Mouse (Mus musculus) lung, embryonic 14.5 days (tissue): ENCODE measurements around the gene Acer1. TPM values are rescaled to one million over a fixed set of nuclear protein-coding genes. Genes with fewer than 3 reads are reported as not detected.

Source experiments
- ATAC-seq: fragments of 200-750 bp; cut with Nextera tagmentation; 2 replicates; pipeline ENCODE4 v1.8.0; 2017; ENCODE audit warnings: mild to moderate bottlenecking, moderate TSS enrichment, moderate library complexity; ENCODE audit not compliant: insufficient read depth
- DNase-seq: peaks from one replicate; pipeline ENCODE4 v3.0.0-alpha.2; 2015
- H3K27ac ChIP-seq: fragments of 300-500 bp; sonication (generic); 2 replicates; pipeline ENCODE4 v1.5.1; 2014; ENCODE audit warnings: low read depth, mild to moderate bottlenecking, moderate library complexity
- H3K27me3 ChIP-seq: fragments of 300-500 bp; sonication (generic); 2 replicates; pipeline ENCODE4 v1.6.1; 2014; ENCODE audit warnings: low read length, control low read depth; ENCODE audit not compliant: insufficient read depth
- H3K36me3 ChIP-seq: fragments of 300-500 bp; sonication (generic); 2 replicates; pipeline ENCODE4 v1.6.1; 2014; ENCODE audit warnings: control low read depth; ENCODE audit not compliant: insufficient read depth
- H3K4me1 ChIP-seq: fragments of 300-500 bp; sonication (generic); 2 replicates; pipeline ENCODE4 v1.6.1; 2014; ENCODE audit warnings: antibody characterized with exemption, control low read depth; ENCODE audit not compliant: insufficient read depth
- H3K4me2 ChIP-seq: fragments of 300-500 bp; sonication (generic); 2 replicates; pipeline ENCODE4 v1.6.1; 2014; ENCODE audit warnings: mild to moderate bottlenecking
- H3K4me3 ChIP-seq: fragments of 300-500 bp; sonication (generic); 2 replicates; pipeline ENCODE4 v1.5.1; 2014; ENCODE audit warnings: low read depth, low read length
- H3K9ac ChIP-seq: fragments of 300-500 bp; sonication (generic); 2 replicates; pipeline ENCODE4 v1.6.1; 2014
- H3K9me3 ChIP-seq: fragments of 300-500 bp; sonication (generic); 2 replicates; pipeline ENCODE4 v1.6.1; 2016; ENCODE audit warnings: low read depth, low read length, control low read depth
- CTCF ChIP-seq: IDR thresholded peaks from 2 replicates; pipeline ENCODE4 v1.5.1; 2016; ENCODE audit warnings: antibody characterized with exemption, low read depth
- WGBS: fragments of 180-500 bp; shearing (Covaris S2); extraction: QIAGEN DNeasy Blood & Tissue Kit; methylation state at CpG from one replicate; pipeline ENCODE4 v1.1.7; 2014; 5-methylcytosine and 5-hydroxymethylcytosine counted together
- polyA plus RNA-seq: library from polyadenylated mRNA; unstranded; fragments of >200 nt; fragmentation: Nextera tagmentation; extraction: Ambion mirVana; gene quantifications from 2 replicates; pipeline ENCODE4 v1.2.1, GENCODE M21; 2014

Gene Acer1
- polyA plus RNA-seq, 1 experiment from 2014 or later: not detected

GRCm38 (mm10) chr17:56962642-56963405 is 19.1 kb downstream of the Acer1 start:
- Histone ChIP-seq H3K4me1 (no peaks in the 10 kb centered on the region), H3K9me3 (no peaks in the 10 kb centered on the region), H3K36me3 (no peaks in the 10 kb centered on the region), H3K9ac (no peak overlapping the region), H3K27ac (no peak overlapping the region), H3K4me2 (no peak overlapping the region), H3K4me3 (no peak overlapping the region), H3K27me3 (no peaks in the 10 kb centered on the region)
- WGBS: 62% methylated on average over 5 of the region's 5 CpGs
- DNase-seq: no peak
- no peak for TF ChIP-seq CTCF
- ATAC-seq: no peak

GRCm38 (mm10) chr17:56961880-56962279 is 20.0 kb downstream of the Acer1 start:
- Histone ChIP-seq H3K9me3 (no peaks in the 10 kb centered on the region), H3K36me3 (no peaks in the 10 kb centered on the region), H3K9ac (no peak overlapping the region), H3K4me2 (no peak overlapping the region), H3K27me3 (no peaks in the 10 kb centered on the region), H3K4me3 (no peak overlapping the region), H3K27ac (no peak overlapping the region), H3K4me1 (no peaks in the 10 kb centered on the region)
- peak; percentile 21; the same call in 1 of the 2 replicates for TF ChIP-seq CTCF
- ATAC-seq (no peak), DNase-seq (no peak)
- 86% methylated on average over 4 of the region's 4 CpGs for WGBS

- Histone ChIP-seq H3K4me3 (no peak overlapping the region), H3K9ac (no peak overlapping the region), H3K4me2 (no peak overlapping the region), H3K9me3 (no peaks in the 10 kb centered on the region), H3K27me3 (no peaks in the 10 kb centered on the region), H3K27ac (no peak overlapping the region), H3K4me1 (no peaks in the 10 kb centered on the region), H3K36me3 (no peaks in the 10 kb centered on the region)
- DNase-seq: no peak
- TF ChIP-seq CTCF: no peak
- WGBS: 63% methylated on average over 4 of the region's 4 CpGs
- no peak for ATAC-seq
These were observed 23.3 kb downstream of the Acer1 start for GRCm38 (mm10) chr17:56958667-56959066.

- Histone ChIP-seq H3K4me1 (no peaks in the 10 kb centered on the region), H3K4me2 (no peak overlapping the region), H3K9ac (no peak overlapping the region), H3K36me3 (no peaks in the 10 kb centered on the region), H3K27me3 (no peaks in the 10 kb centered on the region), H3K4me3 (no peak overlapping the region), H3K9me3 (no peaks in the 10 kb centered on the region), H3K27ac (no peak overlapping the region)
- WGBS: 26% methylated on average over 11 of the region's 11 CpGs
- peak; percentile 82 for ATAC-seq
- no peak; the same call in 1 of the 2 replicates for TF ChIP-seq CTCF
- peak; percentile 33 for DNase-seq
These were observed 24.0 kb downstream of the Acer1 start for GRCm38 (mm10) chr17:56957763-56958429.

GRCm38 (mm10) chr17:56954871-56955270 is 27.1 kb downstream of the Acer1 start:
- TF ChIP-seq CTCF: no peak
- Histone ChIP-seq H3K4me3 (no peak overlapping the region), H3K9me3 (no peaks in the 10 kb centered on the region), H3K4me1 (no peaks in the 10 kb centered on the region), H3K27ac (no peak overlapping the region), H3K4me2 (no peak overlapping the region), H3K27me3 (no peaks in the 10 kb centered on the region), H3K9ac (no peak overlapping the region), H3K36me3 (no peaks in the 10 kb centered on the region)
- ATAC-seq (no peak), DNase-seq (no peak)
- WGBS: 77% methylated on average over 7 of the region's 7 CpGs

- H3K27ac ChIP-seq: no peak overlapping the region
- H3K9ac ChIP-seq: no peak overlapping the region
- no peak for TF ChIP-seq CTCF
- H3K36me3 ChIP-seq: no peaks in the 10 kb centered on the region
- no peak overlapping the region for H3K4me2 ChIP-seq
- ATAC-seq (no peak), DNase-seq (no peak)
- WGBS: 44% methylated on average over 1 of the region's 1 CpGs
- H3K9me3 ChIP-seq: no peaks in the 10 kb centered on the region
- no peaks in the 10 kb centered on the region for H3K4me1 ChIP-seq
- H3K4me3 ChIP-seq: no peak overlapping the region
- no peaks in the 10 kb centered on the region for H3K27me3 ChIP-seq
These were observed 29.3 kb downstream of the Acer1 start for GRCm38 (mm10) chr17:56952639-56953038.

GRCm38 (mm10) chr17:56950915-56951314 is 31.0 kb downstream of the Acer1 start:
- Histone ChIP-seq H3K9me3 (no peaks in the 10 kb centered on the region), H3K27ac (no peak overlapping the region), H3K27me3 (no peaks in the 10 kb centered on the region), H3K4me2 (no peak overlapping the region), H3K4me3 (no peak overlapping the region), H3K9ac (no peak overlapping the region), H3K4me1 (no peaks in the 10 kb centered on the region), H3K36me3 (no peaks in the 10 kb centered on the region)
- WGBS: 11% methylated on average over 3 of the region's 3 CpGs
- ATAC-seq (no peak), DNase-seq (peak; percentile 73)
- peak; percentile 78 for TF ChIP-seq CTCF
